Mouse (Mus musculus) stomach, postnatal 0 days (tissue): ENCODE results near the gene Nedd8.

Source experiments
- CTCF ChIP-seq: IDR thresholded peaks from 2 replicates; pipeline ENCODE4 v1.5.1; 2016; ENCODE audit warnings: antibody characterized with exemption, low read depth, mild to moderate bottlenecking, moderate library complexity
- EP300 ChIP-seq: optimal IDR thresholded peaks from 2 replicates; pipeline ENCODE3; 2016; ENCODE audit warnings: antibody characterized with exemption

DNA sequence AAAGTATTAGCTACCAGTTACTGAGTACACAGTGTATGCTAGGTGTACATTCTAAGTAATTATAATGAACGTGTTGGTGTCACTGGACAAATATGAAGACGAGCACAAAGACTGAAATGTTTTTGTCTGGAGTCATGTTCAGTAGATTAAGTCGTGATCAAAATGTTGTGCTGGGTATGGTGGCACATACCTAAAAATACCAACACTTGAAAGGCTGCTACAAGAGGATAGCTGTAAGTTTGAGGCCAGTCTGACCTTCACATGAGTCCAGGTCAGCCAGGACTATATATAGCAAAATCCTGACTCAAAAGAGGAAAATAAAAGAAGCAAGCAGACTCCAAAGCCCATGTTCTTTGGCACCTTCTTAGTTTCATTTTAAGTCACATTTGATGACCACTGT, 15.0 kb downstream of the Nedd8 start:
- TF ChIP-seq CTCF (no peak), EP300 (no peak)
